Mouse (Mus musculus) ES-Bruce4 (cell line): Measurements from ENCODE around the gene Donson.

Source experiments
- CTCF ChIP-seq: IDR thresholded peaks from one replicate; pipeline ENCODE4 v1.8.1; 2011; ENCODE audit warnings: low read depth, low read length
- POLR2A ChIP-seq: IDR thresholded peaks from one replicate; pipeline ENCODE4 v1.8.1; 2011; ENCODE audit warnings: low read length; ENCODE audit not compliant: insufficient read depth

GRCm38 (mm10) chr16:91662336-91662735 is 26.2 kb downstream of the Donson start:
- TF ChIP-seq POLR2A (no peak), CTCF (no peak)
